Mouse (Mus musculus) kidney, embryonic 16.5 days (tissue): ENCODE data around the gene Prr14l. TPM values are rescaled to one million over a fixed set of nuclear protein-coding genes. Genes with fewer than 3 reads are reported as not detected.
"Not testable (repeated sequence)": the region's sequence is repeated elsewhere in the genome, so short reads cannot be mapped to it uniquely, and the experiment has no call there.

Experiments
- ATAC-seq: fragments of 200-750 bp; cut with Nextera tagmentation; 2 replicates; pipeline ENCODE4 v1.8.0; 2017; ENCODE audit warnings: moderate TSS enrichment; ENCODE audit not compliant: low FRiP score, low TSS enrichment
- H3K27ac ChIP-seq: fragments of 300-500 bp; sonication (generic); 2 replicates; pipeline ENCODE4 v1.5.1; 2014; ENCODE audit warnings: low read length
- H3K27me3 ChIP-seq: fragments of 300-500 bp; sonication (generic); 2 replicates; pipeline ENCODE4 v1.6.1; 2014; ENCODE audit warnings: low read length, control low read depth, mixed read lengths; ENCODE audit not compliant: insufficient read depth
- H3K36me3 ChIP-seq: fragments of 300-500 bp; sonication (generic); 2 replicates; pipeline ENCODE4 v1.6.1; 2014; ENCODE audit warnings: low read length, control low read depth, mixed read lengths; ENCODE audit not compliant: insufficient read depth
- H3K4me1 ChIP-seq: fragments of 300-500 bp; sonication (generic); 2 replicates; pipeline ENCODE4 v1.6.1; 2014; ENCODE audit warnings: low read length, control low read depth, mixed read lengths; ENCODE audit not compliant: insufficient read depth
- H3K4me2 ChIP-seq: fragments of 300-500 bp; sonication (generic); replicated peaks from 2 replicates; pipeline ENCODE4 v1.6.1; 2014; ENCODE audit warnings: low read depth, low read length
- H3K4me3 ChIP-seq: fragments of 300-500 bp; sonication (generic); 2 replicates; pipeline ENCODE4 v1.5.1; 2014; ENCODE audit warnings: mild to moderate bottlenecking, low read length
- H3K9ac ChIP-seq: fragments of 300-500 bp; sonication (generic); replicated peaks from 2 replicates; pipeline ENCODE4 v1.6.1; 2014; ENCODE audit warnings: low read length
- H3K9me3 ChIP-seq: fragments of 300-500 bp; sonication (generic); 2 replicates; pipeline ENCODE4 v1.6.1; 2016; ENCODE audit warnings: low read length, control low read depth
- WGBS: fragments of 180-500 bp; shearing (Covaris S2); extraction: QIAGEN DNeasy Blood & Tissue Kit; methylation state at CpG from one replicate; pipeline ENCODE4 v1.1.7; 2014; 5-methylcytosine and 5-hydroxymethylcytosine counted together
- polyA plus RNA-seq: library from polyadenylated mRNA; unstranded; fragments of >200 nt; fragmentation: Nextera tagmentation; extraction: Ambion mirVana; gene quantifications from 2 replicates; pipeline ENCODE4 v1.2.1, GENCODE M21; 2015

Prr14l gene
- polyA plus RNA-seq, 1 experiment from 2014 or later = 13.8 TPM

GRCm38 (mm10) chr5:32820471-32820870 is 33.6 kb downstream of the Prr14l start:
- ATAC-seq = no peak
- no peaks in the 10 kb centered on the region for H3K9me3 ChIP-seq
- 97% methylated on average over 8 of the region's 8 CpGs for WGBS

GRCm38 (mm10) chr5:32815396-32815795 is 38.7 kb downstream of the Prr14l start:
- no peak overlapping the region for H3K4me2 ChIP-seq
- H3K9me3 ChIP-seq = no peaks in the 10 kb centered on the region
- peaks cover 53% of the 10 kb centered on the region for H3K36me3 ChIP-seq
- no peaks in the 10 kb centered on the region for H3K4me1 ChIP-seq
- H3K27me3 ChIP-seq = no peaks in the 10 kb centered on the region
- 96% methylated on average over 4 of the region's 4 CpGs for WGBS
- H3K27ac ChIP-seq = no peak overlapping the region
- ATAC-seq = no peak
- H3K9ac ChIP-seq = no peak overlapping the region
- H3K4me3 ChIP-seq = no peak overlapping the region

More at GRCm38 (mm10) chr5:32820471-32820870, 33.6 kb downstream of the Prr14l start:
- Histone ChIP-seq H3K9ac (no peak overlapping the region), H3K27me3 (no peaks in the 10 kb centered on the region), H3K4me2 (no peak overlapping the region), H3K36me3 (peaks cover 52% of the 10 kb centered on the region), H3K27ac (no peak overlapping the region), H3K4me1 (no peaks in the 10 kb centered on the region), H3K4me3 (no peak overlapping the region)

- 75% methylated on average over 1 of the region's 1 CpGs for WGBS
- not testable (repeated sequence) for H3K4me1 ChIP-seq, ATAC-seq, H3K36me3 ChIP-seq, H3K4me3 ChIP-seq, H3K27me3 ChIP-seq, H3K27ac ChIP-seq, H3K9ac ChIP-seq, H3K4me2 ChIP-seq, H3K9me3 ChIP-seq
Observed at GRCm38 (mm10) chr5:32786454-32786853, 67.6 kb downstream of the Prr14l start.

GRCm38 (mm10) chr5:32785313-32785915 is 68.6 kb downstream of the Prr14l start, which contains the start of gene Pisd:
Pisd (minus strand) TSS chr5:32785646.
- Histone ChIP-seq H3K27ac (peak within 1 kb of the TSS; percentile 69; the same call in 1 of the 2 replicates), H3K4me1 (peaks cover 8% of the 10 kb centered on the region; the same call in 1 of the 2 replicates), H3K9ac (peak within 1 kb of the TSS; percentile 76), H3K4me3 (peak within 1 kb of the TSS; percentile 77), H3K4me2 (peak within 1 kb of the TSS; percentile 69), H3K27me3 (no peaks in the 10 kb centered on the region), H3K9me3 (no peaks in the 10 kb centered on the region), H3K36me3 (peaks cover 6% of the 10 kb centered on the region; the same call in 1 of the 2 replicates)
- 0% methylated on average over 52 of the region's 52 CpGs for WGBS
- peak; percentile 99 for ATAC-seq

GRCm38 (mm10) chr5:32784726-32785125 is 69.3 kb downstream of the Prr14l start:
- H3K4me1 ChIP-seq = peaks cover 8% of the 10 kb centered on the region; the same call in 1 of the 2 replicates
- peaks cover 6% of the 10 kb centered on the region; the same call in 1 of the 2 replicates for H3K36me3 ChIP-seq
- peak overlapping the region; percentile 69; the same call in 1 of the 2 replicates for H3K27ac ChIP-seq
- no peak for ATAC-seq
- H3K9ac ChIP-seq = peak overlapping the region; percentile 76
- WGBS = 21% methylated on average over 5 of the region's 5 CpGs
- no peaks in the 10 kb centered on the region for H3K27me3 ChIP-seq
- H3K4me3 ChIP-seq = peak overlapping the region; percentile 77
- H3K4me2 ChIP-seq = peak overlapping the region; percentile 69
- H3K9me3 ChIP-seq = no peaks in the 10 kb centered on the region

- peaks cover 10% of the 10 kb centered on the region for H3K4me1 ChIP-seq
- no peak overlapping the region for H3K4me3 ChIP-seq
- no peak for ATAC-seq
- H3K36me3 ChIP-seq = 0 out of 2 replicates have a peak, but pooled peaks cover 3% of the 10 kb centered on the region
- H3K27ac ChIP-seq = no peak overlapping the region
- WGBS = 90% methylated on average over 5 of the region's 5 CpGs
- no peaks in the 10 kb centered on the region for H3K9me3 ChIP-seq
- H3K4me2 ChIP-seq = no peak overlapping the region
- no peaks in the 10 kb centered on the region for H3K27me3 ChIP-seq
- H3K9ac ChIP-seq = no peak overlapping the region
Observed at GRCm38 (mm10) chr5:32781596-32781995, 72.5 kb downstream of the Prr14l start.

- WGBS = 89% methylated on average over 3 of the region's 3 CpGs
- Histone ChIP-seq H3K9me3 (no peaks in the 10 kb centered on the region), H3K4me1 (peaks cover 2% of the 10 kb centered on the region; the same call in 1 of the 2 replicates), H3K9ac (no peak overlapping the region), H3K27ac (no peak overlapping the region), H3K4me3 (no peak overlapping the region), H3K27me3 (no peaks in the 10 kb centered on the region), H3K4me2 (no peak overlapping the region), H3K36me3 (peaks cover 8% of the 10 kb centered on the region; the same call in 1 of the 2 replicates)
- no peak for ATAC-seq
Observed at GRCm38 (mm10) chr5:32778168-32778567, 75.9 kb downstream of the Prr14l start.

- Histone ChIP-seq H3K4me1 (peaks cover 6% of the 10 kb centered on the region; the same call in 1 of the 2 replicates), H3K4me3 (no peak overlapping the region), H3K27ac (no peak overlapping the region), H3K9me3 (no peaks in the 10 kb centered on the region), H3K36me3 (peaks cover 9% of the 10 kb centered on the region), H3K9ac (no peak overlapping the region), H3K27me3 (no peaks in the 10 kb centered on the region), H3K4me2 (no peak overlapping the region)
- ATAC-seq = no peak
- 63% methylated on average over 2 of the region's 2 CpGs for WGBS
Observed at GRCm38 (mm10) chr5:32772361-32772760, 81.7 kb downstream of the Prr14l start.

GRCm38 (mm10) chr5:32767636-32768373 is 86.3 kb downstream of the Prr14l start:
- peaks cover 6% of the 10 kb centered on the region; the same call in 1 of the 2 replicates for H3K4me1 ChIP-seq
- H3K27me3 ChIP-seq = no peaks in the 10 kb centered on the region
- 69% methylated on average over 4 of the region's 4 CpGs for WGBS
- no peaks in the 10 kb centered on the region for H3K9me3 ChIP-seq
- no peak overlapping the region for H3K4me3 ChIP-seq
- H3K4me2 ChIP-seq = no peak overlapping the region
- no peak overlapping the region for H3K27ac ChIP-seq
- H3K9ac ChIP-seq = no peak overlapping the region
- no peak for ATAC-seq
- H3K36me3 ChIP-seq = peaks cover 9% of the 10 kb centered on the region

- Histone ChIP-seq H3K4me3 (no peak overlapping the region), H3K9me3 (no peaks in the 10 kb centered on the region), H3K9ac (no peak overlapping the region), H3K36me3 (peaks cover 9% of the 10 kb centered on the region), H3K4me2 (no peak overlapping the region), H3K27me3 (no peaks in the 10 kb centered on the region), H3K27ac (no peak overlapping the region), H3K4me1 (peaks cover 6% of the 10 kb centered on the region; the same call in 1 of the 2 replicates)
- WGBS = 94% methylated on average over 3 of the region's 3 CpGs
- ATAC-seq = no peak
Observed at GRCm38 (mm10) chr5:32767004-32767403, 87.1 kb downstream of the Prr14l start.
